Comparison of ENCODE assay signal across 8 mouse cellular contexts in genomic region chr8:125669700-125670195, GRCm38 (mm10). TPM values are rescaled to one million over a fixed set of nuclear protein-coding genes. Genes with fewer than 3 reads are reported as not detected.
DNase-seq lines count a peak whose midpoint lies in the region; ATAC-seq and TF ChIP-seq lines count a peak whose summit lies in the region.

Gene Map10 (plus strand): TSS chr8:125669818.

- H3K27ac ChIP-seq in left cerebral cortex, adult 2 months: peak within 1 kb of the TSS; percentile 60

- peak; percentile 70 for ATAC-seq in activated CD4-positive, CD25-positive, alpha-beta regulatory T cell, adult 4 months
- ATAC-seq in common myeloid progenitor, adult 5-6 weeks (replicated peaks; ENCODE audit: low read depth, poor library complexity, severe bottlenecking): peak; percentile 67

- intact Hi-C loops in gastrocnemius, postnatal 14 days (cut with DNase I; ENCODE audit: low total_unique reads): no loop called here
- intact Hi-C loops in left cerebral cortex, adult 2 months (cut with DNase I): no loop called here

- H3K4me3 ChIP-seq in left cerebral cortex, adult 2 months: peak within 1 kb of the TSS; percentile 71

- no peak; the same call in 1 of the 2 replicates for TF ChIP-seq CTCF in left cerebral cortex, adult 2 months (IDR thresholded peaks at IDR 0.05)

- peak; percentile 90 for DNase-seq in gastrocnemius, postnatal 14 days
- peak; percentile 81 for DNase-seq in induced T-regulatory cell, adult 2 months (ENCODE audit: low read depth)
- peak; percentile 88 to 91 for DNase-seq in left cerebral cortex, adult 2 months (ENCODE audit: extremely low spot score in 1 of 2, low spot score in 2 of 2)
- peak; percentile 88 to 93 for DNase-seq in lung, postnatal 4 days
- peak; percentile 78 for DNase-seq in retina, postnatal 7 days (ENCODE audit: low read depth, low spot score)
- peak; percentile 94 for DNase-seq in thymus, postnatal 4 days

RNA-seq across cellular contexts. Expression of gene Map10, which starts in this region (rescaled TPM):
- polyA plus RNA-seq in activated CD4-positive, CD25-positive, alpha-beta regulatory T cell, adult 4 months (2017; shearing (Covaris generic)): under 1 TPM; 0.17 to 0.46 TPM
- total RNA-seq in common myeloid progenitor, adult 5-6 weeks (2017): 3.2 and 3.3 TPM in 2 replicates
- total RNA-seq in gastrocnemius, postnatal 14 days (2021): 1 to 10 TPM; 3.1 TPM
- total RNA-seq in left cerebral cortex, adult 2 months (2021): 1 to 10 TPM; 4.3 to 4.5 TPM

Comparison
In these comparisons a context has a peak if more than half of its experiments do, and no peak if none do; other contexts are left out.
1. Peak in every context shown above with its lines: DNase-seq, ATAC-seq, H3K4me3 ChIP-seq and H3K27ac ChIP-seq.
2. Peak in ATAC-seq in activated CD4-positive, CD25-positive, alpha-beta regulatory T cell, adult 4 months; RNA of the gene not detected or under 1 TPM.